Mouse (Mus musculus) E14TG2a.4 (cell line): Measurements from ENCODE around the gene Kri1.

ENCODE experiments used
- CTCF ChIP-seq: conservative IDR thresholded peaks from 2 replicates; pipeline ENCODE4 v1.5.1; 2014; ENCODE audit warnings: low read length
- NANOG ChIP-seq: IDR thresholded peaks from 2 replicates; pipeline ENCODE4 v1.6.1; 2014; ENCODE audit warnings: borderline replicate concordance, low read length, mixed read lengths

DNA sequence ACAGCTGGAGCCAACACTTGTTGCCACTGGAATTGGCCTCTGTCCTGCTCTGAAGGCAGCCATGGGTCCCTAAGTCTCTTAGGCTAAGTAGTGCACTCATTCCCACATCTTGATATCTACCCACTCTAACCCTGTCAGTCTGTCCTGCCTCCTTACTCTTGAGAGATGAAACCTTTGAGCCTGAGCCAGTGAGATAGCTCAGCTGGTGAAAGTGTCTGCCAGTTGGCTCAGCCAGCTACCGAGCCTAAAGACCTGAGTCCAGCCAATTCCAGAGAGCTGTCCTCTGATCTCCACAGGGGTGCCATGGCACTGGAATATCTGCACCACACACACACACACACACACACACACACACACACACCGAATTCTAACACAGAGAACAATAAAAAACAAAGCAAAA, 37.3 kb downstream of the Kri1 start:
- no peak for TF ChIP-seq CTCF
- TF ChIP-seq NANOG = no peak
